Mouse (Mus musculus): Measurements from ENCODE around the gene Slc16a8.

GRCm38 (mm10) chr15:79213591-79213990, 41.0 kb downstream of the Slc16a8 start:
- no peak for TF ChIP-seq EP300 (IDR thresholded peaks at IDR 0.05; ENCODE audit: low read depth)
- TF ChIP-seq CTCF (IDR thresholded peaks at IDR 0.05; ENCODE audit: low read depth), result no peak
